Mouse (Mus musculus): ENCODE measurements around the gene Agrn. TPM values are rescaled to one million over a fixed set of nuclear protein-coding genes. Genes with fewer than 3 reads are reported as not detected.
A peak's percentile ranks its signal among the peaks of the same experiment; 100 is the strongest.

The Agrn gene
- total and polyA plus RNA-seq, 3 experiments = 1.7 to 10.6 (median 3.4) TPM

GRCm38 (mm10) chr4:156216196-156216595 lies 18.9 kb upstream of the Agrn start:
- TF ChIP-seq SIN3A (IDR thresholded peaks at IDR 0.05; ENCODE audit: low read length) = no peak
- TF ChIP-seq POLR2A (IDR thresholded peaks at IDR 0.05; ENCODE audit: low read depth, low read length) = no peak
- no peak for TF ChIP-seq CHD1 (IDR thresholded peaks at IDR 0.05; ENCODE audit: low read depth, low read length)
- no peak for TF ChIP-seq UBTF (IDR thresholded peaks at IDR 0.05; ENCODE audit: low read depth, low read length)
- no peak for TF ChIP-seq ZNF384 (IDR thresholded peaks at IDR 0.05; ENCODE audit: low read depth, low read length)
- no peak overlapping the region for H3K27ac ChIP-seq (ENCODE audit: insufficient read depth, low read depth)
- H3K4me3 ChIP-seq (replicated peaks in 1 of 3; ENCODE audit: low read depth in 2 of 3, low read length in 2 of 3, poor library complexity in 1 of 3) = no peak overlapping the region
- DNase-seq (ENCODE audit: extremely low read depth) = no peak
- no peaks in the 10 kb centered on the region for H3K79me2 ChIP-seq (replicated peaks; ENCODE audit: control insufficient read depth, extremely low read depth, insufficient read depth, poor library complexity, severe bottlenecking)
- no peaks in the 10 kb centered on the region for H3K27me3 ChIP-seq (replicated peaks)
- peaks cover 13 to 15% of the 10 kb centered on the region in 2 experiments for H3K4me1 ChIP-seq (ENCODE audit: control insufficient read depth in 1 of 2, insufficient read depth in 2 of 2)
- no peaks in the 10 kb centered on the region for H3K9me3 ChIP-seq (replicated peaks; ENCODE audit: low read length)
- dilution Hi-C loops (cut with MboI; ENCODE audit: extremely low pct_ligation_motif_present, extremely low pct_unique_long_range_greater_than_20kb, low sequenced_read_pairs) = no loop called here
- H3K36me3 ChIP-seq (replicated peaks in 1 of 2; ENCODE audit: control insufficient read depth in 1 of 2, insufficient read depth in 1 of 2, low read length in 1 of 2) = peaks cover 0 to 4% of the 10 kb centered on the region in 2 experiments
- H3K9ac ChIP-seq (ENCODE audit: insufficient read depth, low read depth) = no peak overlapping the region
- H3K4me2 ChIP-seq (ENCODE audit: insufficient read depth, low read depth, poor library complexity, severe bottlenecking) = no peak overlapping the region
- in situ Hi-C loops (cut with MboI; ENCODE audit: low pct_ligation_motif_present, low pct_unique_long_range_greater_than_20kb, low sequenced_read_pairs) = no loop called here

- H3K79me2 ChIP-seq (replicated peaks; ENCODE audit: control insufficient read depth, extremely low read depth, insufficient read depth, poor library complexity, severe bottlenecking) = no peaks in the 10 kb centered on the region
- H3K4me2 ChIP-seq (ENCODE audit: insufficient read depth, low read depth, poor library complexity, severe bottlenecking) = no peak within 1 kb of the TSS
- peak; percentile 49 for DNase-seq (ENCODE audit: extremely low read depth)
- H3K36me3 ChIP-seq (replicated peaks in 1 of 2; ENCODE audit: control insufficient read depth in 1 of 2, insufficient read depth in 1 of 2, low read length in 1 of 2) = peaks cover 0 to 4% of the 10 kb centered on the region in 2 experiments
- H3K9me3 ChIP-seq (replicated peaks; ENCODE audit: low read length) = no peaks in the 10 kb centered on the region
- no peak within 1 kb of the TSS for H3K9ac ChIP-seq (ENCODE audit: insufficient read depth, low read depth)
- H3K27me3 ChIP-seq (replicated peaks) = no peaks in the 10 kb centered on the region
- TF ChIP-seq E2F4 (IDR thresholded peaks at IDR 0.05; ENCODE audit: insufficient replicate concordance, low read depth, low read length) (no peak), BHLHE40 (IDR thresholded peaks at IDR 0.05; ENCODE audit: low read depth, low read length) (peak; percentile 77), MEF2A (IDR thresholded peaks at IDR 0.05; ENCODE audit: borderline replicate concordance, low read depth, low read length) (peak; percentile 94)
- in situ Hi-C loops (cut with MboI; ENCODE audit: low pct_ligation_motif_present, low pct_unique_long_range_greater_than_20kb, low sequenced_read_pairs) = no loop called here
- dilution Hi-C loops (cut with MboI; ENCODE audit: extremely low pct_ligation_motif_present, extremely low pct_unique_long_range_greater_than_20kb, low sequenced_read_pairs) = no loop called here
- H3K4me3 ChIP-seq (replicated peaks in 1 of 3; ENCODE audit: low read depth in 2 of 3, low read length in 2 of 3, poor library complexity in 1 of 3) = no peak within 1 kb of the TSS
- peaks cover 13 to 15% of the 10 kb centered on the region in 2 experiments for H3K4me1 ChIP-seq (ENCODE audit: control insufficient read depth in 1 of 2, insufficient read depth in 2 of 2)
- H3K27ac ChIP-seq (ENCODE audit: insufficient read depth, low read depth) = no peak within 1 kb of the TSS
Measured at GRCm38 (mm10) chr4:156215649-156216048, 18.4 kb upstream of the Agrn start, which contains the start of gene Perm1. TSS of gene Perm1 (plus strand) at chr4:156215868.

GRCm38 (mm10) chr4:156213134-156213533 lies 15.8 kb upstream of the Agrn start:
- H3K4me1 ChIP-seq (ENCODE audit: control insufficient read depth in 1 of 2, insufficient read depth in 2 of 2) = peaks cover 13 to 15% of the 10 kb centered on the region in 2 experiments
- no peaks in the 10 kb centered on the region for H3K9me3 ChIP-seq (replicated peaks; ENCODE audit: low read length)
- H3K4me3 ChIP-seq (replicated peaks in 1 of 3; ENCODE audit: low read depth in 2 of 3, low read length in 2 of 3, poor library complexity in 1 of 3) = no peak overlapping the region
- H3K79me2 ChIP-seq (replicated peaks; ENCODE audit: control insufficient read depth, extremely low read depth, insufficient read depth, poor library complexity, severe bottlenecking) = no peaks in the 10 kb centered on the region
- H3K27me3 ChIP-seq (replicated peaks) = no peaks in the 10 kb centered on the region
- H3K27ac ChIP-seq (ENCODE audit: insufficient read depth, low read depth) = no peak overlapping the region
- H3K4me2 ChIP-seq (ENCODE audit: insufficient read depth, low read depth, poor library complexity, severe bottlenecking) = no peak overlapping the region
- no peak for TF ChIP-seq SIN3A (IDR thresholded peaks at IDR 0.05; ENCODE audit: low read length)
- peak; percentile 71; the same call in 1 of the 2 replicates for TF ChIP-seq IRF4 (IDR thresholded peaks at IDR 0.05; ENCODE audit: low read depth, low read length)
- no peak overlapping the region for H3K9ac ChIP-seq (ENCODE audit: insufficient read depth, low read depth)
- dilution Hi-C loops (cut with MboI; ENCODE audit: extremely low pct_ligation_motif_present, extremely low pct_unique_long_range_greater_than_20kb, low sequenced_read_pairs) = no loop called here
- in situ Hi-C loops (cut with MboI; ENCODE audit: low pct_ligation_motif_present, low pct_unique_long_range_greater_than_20kb, low sequenced_read_pairs) = no loop called here
- no peaks in the 10 kb centered on the region for H3K36me3 ChIP-seq (replicated peaks in 1 of 2; ENCODE audit: control insufficient read depth in 1 of 2, insufficient read depth in 1 of 2, low read length in 1 of 2)
- DNase-seq (ENCODE audit: extremely low read depth) = no peak
